Mouse (Mus musculus) liver, embryonic 12.5 days (tissue): ENCODE measurements around the gene Lrrc32. TPM values are rescaled to one million over a fixed set of nuclear protein-coding genes. Genes with fewer than 3 reads are reported as not detected.

Source experiments
- ATAC-seq: fragments of 200-750 bp; cut with Nextera tagmentation; 2 replicates; pipeline ENCODE4 v1.8.0; 2017; ENCODE audit warnings: moderate number of reproducible peaks, mild to moderate bottlenecking, moderate library complexity
- H3K27ac ChIP-seq: fragments of 300-500 bp; sonication (generic); 2 replicates; pipeline ENCODE4 v1.5.1; 2016; ENCODE audit warnings: mild to moderate bottlenecking
- H3K27me3 ChIP-seq: fragments of 300-500 bp; sonication (generic); replicated peaks from 2 replicates; pipeline ENCODE4 v1.6.1; 2016; ENCODE audit warnings: mild to moderate bottlenecking, moderate library complexity
- H3K36me3 ChIP-seq: fragments of 300-500 bp; sonication (generic); 2 replicates; pipeline ENCODE4 v1.6.1; 2016; ENCODE audit warnings: mild to moderate bottlenecking, moderate library complexity
- H3K4me1 ChIP-seq: fragments of 300-500 bp; sonication (generic); 2 replicates; pipeline ENCODE4 v1.6.1; 2016
- H3K4me2 ChIP-seq: fragments of 300-500 bp; sonication (generic); 2 replicates; pipeline ENCODE4 v1.6.1; 2016; ENCODE audit warnings: mild to moderate bottlenecking, moderate library complexity
- H3K4me3 ChIP-seq: fragments of 300-500 bp; sonication (generic); 2 replicates; pipeline ENCODE4 v1.5.1; 2016; ENCODE audit warnings: mild to moderate bottlenecking, moderate library complexity
- H3K9ac ChIP-seq: fragments of 300-500 bp; sonication (generic); 2 replicates; pipeline ENCODE4 v1.6.1; 2016; ENCODE audit warnings: mild to moderate bottlenecking, moderate library complexity
- H3K9me3 ChIP-seq: fragments of 300-500 bp; sonication (generic); replicated peaks from 2 replicates; pipeline ENCODE4 v1.6.1; 2016; ENCODE audit warnings: mild to moderate bottlenecking, moderate library complexity
- WGBS: fragments of 180-500 bp; shearing (Covaris S2); methylation state at CpG from one replicate; pipeline ENCODE4 v1.1.7; 2016; ENCODE audit not compliant: insufficient replicate concordance; 5-methylcytosine and 5-hydroxymethylcytosine counted together
- polyA plus RNA-seq: library from polyadenylated mRNA; unstranded; fragments of >200 nt; fragmentation: Nextera tagmentation; extraction: Ambion mirVana; gene quantifications from 2 replicates; pipeline ENCODE4 v1.2.1, GENCODE M21; 2016

Gene Lrrc32
- polyA plus RNA-seq, 1 experiment from 2014 or later = 7.4 TPM

DNA sequence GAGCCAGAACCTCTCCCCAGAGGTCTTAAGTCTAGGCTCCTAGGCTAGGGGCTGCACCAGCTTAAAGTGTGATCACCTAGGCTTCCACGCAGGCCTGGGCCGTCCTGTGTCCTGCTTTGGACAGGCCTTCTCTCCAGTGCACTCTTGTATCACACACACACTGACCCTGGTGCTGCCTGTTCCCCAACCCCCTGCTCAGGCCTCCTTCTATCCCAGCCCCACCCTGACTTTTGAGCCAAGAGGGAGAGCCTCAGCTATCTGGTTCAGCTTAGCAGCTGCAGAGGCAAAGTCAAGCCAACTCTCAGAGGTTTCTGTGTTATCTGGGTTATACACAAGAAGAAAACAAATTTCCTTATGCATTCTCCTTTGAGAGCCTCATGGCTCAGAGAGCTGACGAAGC, 11.4 kb downstream of the Lrrc32 start:
- Histone ChIP-seq H3K9me3 (no peaks in the 10 kb centered on the region), H3K4me1 (peaks cover 22% of the 10 kb centered on the region), H3K27ac (peak overlapping the region; percentile 23; the same call in 1 of the 2 replicates), H3K9ac (no peak overlapping the region), H3K4me2 (no peak overlapping the region), H3K27me3 (peaks cover 17% of the 10 kb centered on the region; the same call in 1 of the 2 replicates), H3K4me3 (no peak overlapping the region), H3K36me3 (0 out of 2 replicates have a peak, but pooled peaks cover 12% of the 10 kb centered on the region)
- 74% methylated on average over 3 of the region's 3 CpGs for WGBS
- peak; percentile 21; the same call in 1 of the 2 replicates for ATAC-seq

DNA sequence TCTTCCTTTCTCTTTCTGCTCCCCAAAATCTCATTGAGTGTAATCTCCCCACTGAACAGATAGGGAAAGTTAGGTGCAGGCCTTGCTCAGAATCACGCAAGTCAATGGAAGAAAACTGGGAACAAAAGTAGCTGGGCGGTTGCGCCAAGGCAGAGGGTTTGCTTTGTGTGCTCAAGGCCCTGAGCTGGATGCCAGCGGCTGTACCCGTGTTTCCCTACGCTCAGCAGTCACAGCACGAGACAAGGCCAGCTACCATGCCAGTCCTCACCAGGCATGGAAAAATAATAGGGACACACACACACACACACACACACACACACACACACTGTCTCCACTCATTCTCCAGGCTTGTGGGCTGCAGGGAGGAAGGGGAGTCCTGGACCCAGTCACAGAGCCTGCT, 12.0 kb downstream of the Lrrc32 start:
- Histone ChIP-seq H3K4me2 (no peak overlapping the region), H3K27me3 (peaks cover 17% of the 10 kb centered on the region; the same call in 1 of the 2 replicates), H3K9me3 (no peaks in the 10 kb centered on the region), H3K36me3 (0 out of 2 replicates have a peak, but pooled peaks cover 12% of the 10 kb centered on the region), H3K4me1 (peaks cover 22% of the 10 kb centered on the region), H3K27ac (no peak overlapping the region), H3K4me3 (no peak overlapping the region), H3K9ac (no peak overlapping the region)
- no peak for ATAC-seq
- WGBS = 86% methylated on average over 7 of the region's 7 CpGs

DNA sequence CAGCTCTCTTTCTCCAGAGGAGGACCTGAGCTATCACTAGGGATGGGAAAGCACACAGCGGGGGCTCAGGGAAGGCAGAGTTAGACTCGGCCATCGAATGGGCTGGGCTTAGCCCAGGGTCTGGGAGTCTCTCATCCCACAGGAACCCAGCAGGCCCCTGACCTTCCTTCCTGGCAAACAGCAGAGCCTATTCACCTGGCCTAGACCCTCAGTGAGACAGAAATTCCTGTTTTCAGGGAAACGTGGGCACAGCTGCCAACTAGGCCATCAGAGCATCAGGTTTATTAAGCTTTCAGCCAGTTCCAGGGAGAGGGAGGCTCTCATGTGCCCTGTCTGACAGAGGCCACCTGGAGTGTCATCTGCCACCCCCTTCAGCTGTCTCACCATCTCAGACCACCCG, 13.8 kb downstream of the Lrrc32 start:
- H3K27me3 ChIP-seq = peaks cover 16% of the 10 kb centered on the region; the same call in 1 of the 2 replicates
- H3K4me3 ChIP-seq = no peak overlapping the region
- no peak for ATAC-seq
- H3K9me3 ChIP-seq = no peaks in the 10 kb centered on the region
- WGBS = 38% methylated on average over 5 of the region's 5 CpGs
- H3K27ac ChIP-seq = no peak overlapping the region
- H3K4me2 ChIP-seq = no peak overlapping the region
- H3K4me1 ChIP-seq = peaks cover 22% of the 10 kb centered on the region
- no peak overlapping the region for H3K9ac ChIP-seq
- 0 out of 2 replicates have a peak, but pooled peaks cover 12% of the 10 kb centered on the region for H3K36me3 ChIP-seq

DNA sequence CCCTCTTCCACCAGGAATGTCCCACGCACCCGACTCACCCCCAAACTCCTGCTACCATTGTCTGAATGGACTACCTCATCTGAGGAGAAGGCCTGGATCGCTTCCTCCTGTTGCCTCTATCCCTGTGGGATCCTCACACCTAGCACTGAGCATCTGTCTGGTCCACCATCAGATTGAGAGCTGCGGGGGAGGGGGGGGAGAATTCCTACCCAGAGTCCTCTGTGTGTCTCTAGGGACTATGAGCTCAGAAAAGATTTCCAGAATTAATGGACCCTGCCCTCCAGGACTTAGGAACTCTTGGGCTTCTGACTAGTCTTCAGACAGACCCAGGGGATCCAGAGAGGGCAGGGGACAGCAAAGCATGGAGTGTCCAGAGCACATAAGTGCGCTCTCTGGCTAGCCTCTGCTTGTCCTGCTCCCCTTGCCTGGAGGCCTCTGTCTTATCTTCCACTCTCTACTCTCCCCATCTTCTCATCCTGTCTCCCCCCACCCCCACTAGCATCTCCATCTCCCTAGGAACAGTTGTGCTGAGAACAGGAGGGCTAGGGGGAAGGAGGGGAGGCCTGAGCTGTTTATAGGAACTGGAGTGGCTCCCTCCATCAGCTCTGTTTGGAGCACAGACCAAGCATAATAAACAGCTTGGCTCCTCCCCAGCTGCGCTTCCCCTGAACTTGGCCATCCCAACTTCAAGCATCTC, 15.0 kb downstream of the Lrrc32 start:
- ATAC-seq = no peak
- 62% methylated on average over 6 of the region's 6 CpGs for WGBS
- Histone ChIP-seq H3K27me3 (0 out of 2 replicates have a peak, but pooled peaks cover 7% of the 10 kb centered on the region), H3K36me3 (0 out of 2 replicates have a peak, but pooled peaks cover 3% of the 10 kb centered on the region), H3K4me1 (peaks cover 22% of the 10 kb centered on the region), H3K9me3 (no peaks in the 10 kb centered on the region), H3K4me3 (no peak overlapping the region), H3K27ac (no peak overlapping the region), H3K9ac (no peak overlapping the region), H3K4me2 (no peak overlapping the region)

- Histone ChIP-seq H3K4me2 (no peak overlapping the region), H3K4me3 (no peak overlapping the region), H3K27me3 (0 out of 2 replicates have a peak, but pooled peaks cover 7% of the 10 kb centered on the region), H3K9me3 (no peaks in the 10 kb centered on the region), H3K4me1 (peaks cover 19% of the 10 kb centered on the region), H3K9ac (no peak overlapping the region), H3K27ac (peak overlapping the region; percentile 43; the same call in 1 of the 2 replicates), H3K36me3 (no peaks in the 10 kb centered on the region)
- WGBS = 30% methylated on average over 5 of the region's 5 CpGs
- ATAC-seq = no peak
Observed at GRCm38 (mm10) chr7:98504726-98505314, 15.7 kb downstream of the Lrrc32 start.

- H3K9ac ChIP-seq = no peak overlapping the region
- no peaks in the 10 kb centered on the region for H3K36me3 ChIP-seq
- H3K27ac ChIP-seq = no peak overlapping the region
- WGBS = 22% methylated on average over 3 of the region's 3 CpGs
- peaks cover 11% of the 10 kb centered on the region; the same call in 1 of the 2 replicates for H3K4me1 ChIP-seq
- no peak overlapping the region for H3K4me2 ChIP-seq
- no peak for ATAC-seq
- 0 out of 2 replicates have a peak, but pooled peaks cover 7% of the 10 kb centered on the region for H3K27me3 ChIP-seq
- H3K4me3 ChIP-seq = no peak overlapping the region
- H3K9me3 ChIP-seq = no peaks in the 10 kb centered on the region
Observed at GRCm38 (mm10) chr7:98505664-98506063, 16.6 kb downstream of the Lrrc32 start.

DNA sequence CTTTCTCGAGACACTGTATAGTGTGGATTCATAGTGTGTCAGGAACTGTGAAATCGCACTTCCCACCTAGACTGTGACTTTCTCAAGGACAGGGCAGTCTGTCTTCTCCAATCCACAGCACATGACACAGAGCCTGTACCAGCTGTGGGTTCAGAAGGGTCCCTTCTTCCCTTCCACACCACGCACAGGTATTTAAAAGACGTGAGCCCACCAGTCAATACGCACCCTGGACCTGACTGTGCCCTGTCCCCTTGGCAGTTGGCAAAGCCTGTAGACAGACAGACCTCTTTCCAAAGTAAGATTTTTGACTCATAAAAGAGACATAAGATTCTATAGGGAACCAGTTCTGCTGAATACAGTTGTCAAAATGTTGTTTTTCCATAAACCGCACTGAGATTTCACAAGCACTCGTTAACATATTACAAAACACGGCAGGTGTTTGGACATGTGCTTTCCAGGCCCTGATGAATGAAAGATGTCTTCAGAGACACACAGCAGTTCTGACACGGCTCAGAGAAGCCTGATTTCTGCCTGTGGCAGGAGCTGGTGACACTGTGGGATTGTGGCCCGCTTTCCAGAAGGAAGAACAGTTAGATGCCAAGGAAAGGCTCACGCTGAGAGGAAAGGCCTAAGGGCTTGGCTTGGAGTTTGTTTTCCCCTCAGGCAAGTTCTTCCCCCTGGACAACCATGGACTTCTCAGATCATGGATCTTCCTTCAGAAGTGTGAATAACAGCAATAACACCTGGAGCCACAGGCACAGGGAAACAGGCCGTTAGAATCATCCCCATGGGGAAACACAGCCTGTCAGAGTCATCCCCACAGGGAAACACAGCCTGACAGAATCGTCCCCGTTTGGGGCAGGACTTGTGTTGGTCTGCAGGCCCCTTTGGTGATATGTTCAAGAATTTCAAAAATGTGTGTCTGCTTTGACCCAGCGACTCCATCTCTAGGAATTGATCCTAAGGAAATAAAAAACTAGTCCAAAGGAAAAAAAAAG, 22.2 kb downstream of the Lrrc32 start:
- Histone ChIP-seq H3K36me3 (no peaks in the 10 kb centered on the region), H3K27me3 (no peaks in the 10 kb centered on the region), H3K9ac (no peak overlapping the region), H3K4me2 (no peak overlapping the region), H3K9me3 (no peaks in the 10 kb centered on the region), H3K4me3 (no peak overlapping the region), H3K4me1 (no peaks in the 10 kb centered on the region), H3K27ac (no peak overlapping the region)
- ATAC-seq = no peak
- 71% methylated on average over 15 of the region's 15 CpGs for WGBS

DNA sequence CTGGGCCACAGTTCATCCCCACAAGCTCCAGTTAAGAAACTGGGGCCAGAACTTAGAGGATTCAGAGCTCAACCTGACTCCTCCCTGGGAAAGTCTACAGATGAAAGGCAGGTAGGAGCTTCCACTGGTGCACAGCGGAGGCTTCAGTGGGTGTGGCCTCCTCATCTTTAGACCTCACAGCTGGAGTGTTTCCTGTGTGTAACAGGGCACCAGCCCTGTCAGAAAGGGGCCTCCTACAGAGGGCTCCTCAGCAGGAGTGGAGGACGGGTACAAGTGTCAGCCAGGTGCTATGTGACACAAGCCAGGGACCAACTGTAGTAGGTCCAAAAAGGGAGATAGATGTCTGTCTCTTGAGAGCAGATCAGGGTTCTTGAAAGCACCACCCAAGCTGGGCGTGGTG, 24.2 kb downstream of the Lrrc32 start:
- Histone ChIP-seq H3K27ac (no peak overlapping the region), H3K27me3 (no peaks in the 10 kb centered on the region), H3K4me1 (no peaks in the 10 kb centered on the region), H3K9ac (no peak overlapping the region), H3K4me3 (no peak overlapping the region), H3K9me3 (no peaks in the 10 kb centered on the region), H3K4me2 (no peak overlapping the region), H3K36me3 (no peaks in the 10 kb centered on the region)
- WGBS = 54% methylated on average over 3 of the region's 3 CpGs
- ATAC-seq = no peak

GRCm38 (mm10) chr7:98522576-98522975, 33.5 kb downstream of the Lrrc32 start:
- no peak for ATAC-seq
- Histone ChIP-seq H3K36me3 (no peaks in the 10 kb centered on the region), H3K9ac (no peak overlapping the region), H3K27ac (no peak overlapping the region), H3K9me3 (no peaks in the 10 kb centered on the region), H3K4me3 (no peak overlapping the region), H3K4me2 (no peak overlapping the region), H3K27me3 (no peaks in the 10 kb centered on the region; the same call in 1 of the 2 replicates), H3K4me1 (0 out of 2 replicates have a peak, but pooled peaks cover 3% of the 10 kb centered on the region)
- WGBS = 40% methylated on average over 5 of the region's 5 CpGs

DNA sequence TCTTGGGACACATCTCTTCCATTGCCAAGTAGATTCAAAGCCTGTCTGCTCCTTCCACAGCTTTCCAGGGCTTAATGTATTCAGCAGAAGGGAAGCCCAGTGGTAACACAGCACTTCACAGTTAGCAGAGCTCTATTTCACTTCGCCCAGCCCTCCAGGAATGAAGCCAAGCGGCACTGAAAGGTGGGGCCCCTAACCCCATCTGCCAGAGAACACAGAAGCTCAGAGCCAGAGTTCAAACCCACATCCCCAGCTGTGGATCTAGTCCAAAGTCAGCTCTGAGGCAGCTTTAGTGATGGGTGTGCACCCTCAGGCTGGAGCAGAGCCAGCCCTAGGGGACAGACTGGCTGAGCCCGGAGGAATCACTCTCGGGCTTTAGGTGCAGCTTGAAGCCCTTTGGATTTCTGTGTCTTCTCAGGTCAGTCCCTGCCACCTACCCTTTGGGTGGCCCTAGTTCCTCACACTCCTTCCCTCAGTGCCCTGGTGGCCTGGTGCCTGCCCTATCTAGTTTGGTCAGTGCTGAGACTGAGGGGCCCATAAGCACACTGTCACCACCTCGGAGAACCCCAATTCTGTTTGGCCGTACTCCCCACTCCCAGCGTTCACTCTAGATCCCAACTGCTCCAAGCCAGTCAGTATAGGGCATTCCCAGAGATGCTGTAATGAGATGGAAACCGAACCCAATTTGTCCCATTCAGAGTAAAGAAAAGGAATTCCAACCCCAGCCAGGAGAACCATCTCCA, 34.2 kb downstream of the Lrrc32 start:
- H3K9me3 ChIP-seq = no peaks in the 10 kb centered on the region
- H3K4me2 ChIP-seq = no peak overlapping the region
- H3K27me3 ChIP-seq = no peaks in the 10 kb centered on the region; the same call in 1 of the 2 replicates
- 0 out of 2 replicates have a peak, but pooled peaks cover 3% of the 10 kb centered on the region for H3K4me1 ChIP-seq
- H3K36me3 ChIP-seq = no peaks in the 10 kb centered on the region
- no peak for ATAC-seq
- no peak overlapping the region for H3K4me3 ChIP-seq
- H3K9ac ChIP-seq = no peak overlapping the region
- no peak overlapping the region for H3K27ac ChIP-seq
- 60% methylated on average over 8 of the region's 8 CpGs for WGBS

DNA sequence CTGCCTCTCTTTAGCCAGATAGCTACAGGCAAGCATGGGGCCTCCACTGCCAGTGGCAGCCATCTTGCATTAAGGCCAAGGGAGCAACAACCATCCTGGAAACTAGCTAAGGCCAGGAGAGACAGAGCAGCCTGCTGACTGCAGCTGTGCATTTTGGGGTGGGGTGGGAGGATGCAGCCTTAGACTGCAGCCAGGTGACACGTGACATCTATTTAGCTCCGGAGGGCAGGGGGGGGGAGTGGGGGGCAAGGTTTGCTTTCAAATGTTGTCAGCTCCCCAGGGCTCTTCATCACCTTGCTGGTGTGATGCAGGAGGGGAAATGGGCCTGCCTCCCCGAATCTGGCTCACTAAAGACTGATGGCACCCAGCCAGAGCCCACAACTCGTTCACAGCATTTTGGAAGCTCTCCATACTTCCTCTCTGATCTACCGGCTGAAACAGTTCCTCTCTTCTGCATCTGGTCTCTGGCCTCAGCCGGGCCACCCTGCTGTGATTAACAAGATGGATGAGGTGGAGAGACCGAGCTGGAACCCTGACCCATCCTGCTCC, 34.8 kb downstream of the Lrrc32 start:
- H3K36me3 ChIP-seq = no peaks in the 10 kb centered on the region
- 0 out of 2 replicates have a peak, but pooled peaks cover 3% of the 10 kb centered on the region for H3K4me1 ChIP-seq
- H3K27me3 ChIP-seq = no peaks in the 10 kb centered on the region; the same call in 1 of the 2 replicates
- 12% methylated on average over 7 of the region's 7 CpGs for WGBS
- no peak for ATAC-seq
- H3K9ac ChIP-seq = no peak overlapping the region
- H3K4me2 ChIP-seq = no peak overlapping the region
- H3K9me3 ChIP-seq = no peaks in the 10 kb centered on the region
- H3K4me3 ChIP-seq = no peak overlapping the region
- H3K27ac ChIP-seq = no peak overlapping the region
